Mouse (Mus musculus): Measurements from ENCODE around the gene Rbm38. TPM values are rescaled to one million over a fixed set of nuclear protein-coding genes. Genes with fewer than 3 reads are reported as not detected.

The Rbm38 gene
- polyA plus RNA-seq, 1 experiment from 2014 or later, result 13.3 TPM

DNA sequence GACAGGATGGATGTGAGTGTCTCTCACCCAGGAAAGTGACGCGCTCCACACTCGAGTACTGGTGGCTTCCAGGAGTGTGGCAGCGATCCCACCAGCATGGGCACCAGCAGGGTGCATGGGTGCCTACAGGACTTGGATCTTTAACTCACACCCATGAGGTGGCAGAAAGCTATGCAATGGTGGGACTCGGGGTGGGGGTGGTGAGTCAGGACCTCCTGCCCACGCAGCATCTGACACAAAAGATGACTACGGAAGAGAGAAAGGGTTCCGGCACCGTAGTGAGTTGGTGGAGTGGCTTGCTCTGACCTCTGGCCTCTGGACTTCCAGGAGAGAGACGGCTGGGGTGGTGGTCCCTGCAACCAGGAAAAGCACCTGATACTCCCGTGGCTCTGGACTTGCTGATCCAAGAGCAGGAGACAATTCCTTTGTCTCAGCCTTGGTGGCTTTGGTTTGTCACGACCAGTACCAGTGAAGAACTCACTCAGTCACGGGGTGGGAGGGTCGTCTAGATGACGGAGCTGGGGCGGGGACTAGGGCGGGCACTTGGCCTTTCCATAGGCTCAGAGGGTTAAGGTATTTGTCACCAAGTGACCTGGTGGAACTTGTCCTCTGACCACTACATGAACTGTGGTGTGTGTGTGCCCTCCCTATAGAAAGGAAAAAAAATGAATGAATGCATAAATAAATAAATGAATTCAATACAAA lies 27.9 kb downstream of the Rbm38 start:
- ATAC-seq (ENCODE audit: low FRiP score), result no peak
- 43% methylated on average over 17 of the region's 17 CpGs for WGBS
- no peaks in the 10 kb centered on the region for H3K4me1 ChIP-seq (replicated peaks; ENCODE audit: control insufficient read depth, insufficient read depth, low read length)
- H3K4me2 ChIP-seq (replicated peaks), result no peak overlapping the region
- no peak overlapping the region for H3K4me3 ChIP-seq (replicated peaks; ENCODE audit: low read length)
- no peaks in the 10 kb centered on the region for H3K27me3 ChIP-seq (ENCODE audit: control insufficient read depth, insufficient read depth, low read length)
- H3K27ac ChIP-seq, result no peak overlapping the region
- H3K9ac ChIP-seq, result no peak overlapping the region
- H3K36me3 ChIP-seq (replicated peaks; ENCODE audit: control insufficient read depth, insufficient read depth), result no peaks in the 10 kb centered on the region
- no peak for DNase-seq (ENCODE audit: low spot score)
- no peaks in the 10 kb centered on the region for H3K9me3 ChIP-seq (ENCODE audit: control insufficient read depth, low read length)

GRCm38 (mm10) chr2:173049231-173049630 lies 28.9 kb downstream of the Rbm38 start:
- Histone ChIP-seq H3K4me3 (replicated peaks; ENCODE audit: low read length) (no peak overlapping the region), H3K9ac (no peak overlapping the region), H3K27me3 (ENCODE audit: control insufficient read depth, insufficient read depth, low read length) (no peaks in the 10 kb centered on the region), H3K36me3 (replicated peaks; ENCODE audit: control insufficient read depth, insufficient read depth) (no peaks in the 10 kb centered on the region), H3K9me3 (ENCODE audit: control insufficient read depth, low read length) (no peaks in the 10 kb centered on the region), H3K4me2 (replicated peaks) (no peak overlapping the region), H3K27ac (no peak overlapping the region), H3K4me1 (replicated peaks; ENCODE audit: control insufficient read depth, insufficient read depth, low read length) (no peaks in the 10 kb centered on the region)
- DNase-seq (ENCODE audit: low spot score) (no peak), ATAC-seq (ENCODE audit: low FRiP score) (no peak)
- 82% methylated on average over 3 of the region's 3 CpGs for WGBS

GRCm38 (mm10) chr2:173049817-173050216 lies 29.5 kb downstream of the Rbm38 start:
- no peaks in the 10 kb centered on the region for H3K4me1 ChIP-seq (replicated peaks; ENCODE audit: control insufficient read depth, insufficient read depth, low read length)
- DNase-seq (ENCODE audit: low spot score) (no peak), ATAC-seq (ENCODE audit: low FRiP score) (no peak)
- no peak overlapping the region for H3K27ac ChIP-seq
- WGBS, result 53% methylated on average over 5 of the region's 6 CpGs
- no peak overlapping the region for H3K9ac ChIP-seq
- no peaks in the 10 kb centered on the region for H3K27me3 ChIP-seq (ENCODE audit: control insufficient read depth, insufficient read depth, low read length)
- no peak overlapping the region for H3K4me3 ChIP-seq (replicated peaks; ENCODE audit: low read length)
- H3K4me2 ChIP-seq (replicated peaks), result no peak overlapping the region
- no peaks in the 10 kb centered on the region for H3K36me3 ChIP-seq (replicated peaks; ENCODE audit: control insufficient read depth, insufficient read depth)
- H3K9me3 ChIP-seq (ENCODE audit: control insufficient read depth, low read length), result no peaks in the 10 kb centered on the region

DNA sequence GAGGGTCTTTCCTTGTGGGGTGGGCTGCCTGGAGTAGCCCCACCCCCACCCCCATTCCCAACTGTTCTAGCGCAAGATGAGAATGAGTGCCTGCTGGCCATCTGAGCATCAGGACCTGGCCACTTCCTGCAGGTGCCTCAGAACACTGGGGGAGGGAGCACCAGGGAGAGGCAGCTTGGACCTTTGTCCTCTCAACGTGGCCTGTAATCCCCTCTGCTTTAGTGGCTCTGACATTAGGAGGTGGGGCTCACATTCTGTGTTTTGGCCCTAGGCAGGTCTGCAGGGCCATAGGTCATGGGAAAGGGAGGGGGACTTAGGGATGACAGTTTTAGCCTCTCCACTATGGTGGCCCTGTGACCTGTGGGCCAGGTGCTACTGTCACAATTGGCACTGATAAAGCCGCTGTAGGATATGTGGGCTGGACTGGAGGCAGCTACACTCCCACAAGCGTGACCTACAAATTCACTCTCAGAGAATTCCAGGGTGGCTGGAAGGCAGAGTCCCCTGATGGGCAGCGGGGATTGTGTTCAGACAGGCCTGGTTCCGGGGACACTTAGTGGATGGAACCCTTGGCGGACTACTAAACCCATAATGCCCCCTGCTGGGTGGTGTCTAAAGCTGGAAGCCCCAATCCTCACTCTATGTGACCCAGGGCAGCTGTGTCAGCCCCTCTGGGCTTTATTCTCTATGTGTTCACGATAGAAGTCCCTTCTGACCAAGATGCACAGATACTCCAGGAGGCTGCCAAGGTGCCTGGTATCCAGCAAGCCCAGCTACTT lies 30.5 kb downstream of the Rbm38 start:
- Histone ChIP-seq H3K27me3 (ENCODE audit: control insufficient read depth, insufficient read depth, low read length) (no peaks in the 10 kb centered on the region), H3K4me3 (replicated peaks; ENCODE audit: low read length) (no peak overlapping the region), H3K27ac (no peak overlapping the region), H3K9ac (no peak overlapping the region), H3K4me1 (replicated peaks; ENCODE audit: control insufficient read depth, insufficient read depth, low read length) (no peaks in the 10 kb centered on the region), H3K4me2 (replicated peaks) (no peak overlapping the region), H3K36me3 (replicated peaks; ENCODE audit: control insufficient read depth, insufficient read depth) (no peaks in the 10 kb centered on the region), H3K9me3 (ENCODE audit: control insufficient read depth, low read length) (no peaks in the 10 kb centered on the region)
- ATAC-seq (ENCODE audit: low FRiP score), result no peak
- WGBS, result 36% methylated on average over 8 of the region's 8 CpGs
- DNase-seq (ENCODE audit: low spot score), result no peak

DNA sequence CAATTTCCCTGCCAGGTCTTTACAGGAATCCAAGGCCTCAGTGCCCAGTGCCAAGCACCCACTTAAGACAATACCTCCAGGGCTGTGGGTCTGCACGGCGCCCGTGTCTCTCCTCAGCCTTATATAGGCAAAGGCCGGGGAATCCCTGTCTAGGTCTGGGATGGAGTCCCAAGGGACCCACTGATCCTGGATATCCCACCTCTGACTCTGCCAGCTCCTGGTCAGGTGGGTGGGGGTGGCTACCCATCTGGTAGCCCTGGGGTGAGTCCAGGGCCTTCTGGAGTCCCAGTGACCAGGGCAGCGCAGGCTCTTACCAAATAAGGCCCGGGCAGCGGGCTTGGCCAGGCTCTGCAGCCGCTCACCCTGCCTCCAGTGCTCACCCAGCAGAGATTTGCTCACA lies 32.6 kb downstream of the Rbm38 start:
- DNase-seq (ENCODE audit: low spot score), result no peak
- no peak overlapping the region for H3K4me3 ChIP-seq (replicated peaks; ENCODE audit: low read length)
- no peaks in the 10 kb centered on the region for H3K9me3 ChIP-seq (ENCODE audit: control insufficient read depth, low read length)
- H3K27me3 ChIP-seq (ENCODE audit: control insufficient read depth, insufficient read depth, low read length), result no peaks in the 10 kb centered on the region
- 92% methylated on average over 8 of the region's 8 CpGs for WGBS
- H3K27ac ChIP-seq, result no peak overlapping the region
- ATAC-seq (ENCODE audit: low FRiP score), result no peak
- H3K4me2 ChIP-seq (replicated peaks), result no peak overlapping the region
- H3K4me1 ChIP-seq (replicated peaks; ENCODE audit: control insufficient read depth, insufficient read depth, low read length), result no peaks in the 10 kb centered on the region
- H3K36me3 ChIP-seq (replicated peaks; ENCODE audit: control insufficient read depth, insufficient read depth), result no peaks in the 10 kb centered on the region
- H3K9ac ChIP-seq, result no peak overlapping the region

- no peak overlapping the region for H3K9ac ChIP-seq
- WGBS, result 83% methylated on average over 6 of the region's 6 CpGs
- no peak for ATAC-seq (ENCODE audit: low FRiP score)
- H3K4me3 ChIP-seq (replicated peaks; ENCODE audit: low read length), result no peak overlapping the region
- H3K4me1 ChIP-seq (replicated peaks; ENCODE audit: control insufficient read depth, insufficient read depth, low read length), result no peaks in the 10 kb centered on the region
- no peaks in the 10 kb centered on the region for H3K27me3 ChIP-seq (ENCODE audit: control insufficient read depth, insufficient read depth, low read length)
- H3K4me2 ChIP-seq (replicated peaks), result no peak overlapping the region
- no peaks in the 10 kb centered on the region for H3K9me3 ChIP-seq (ENCODE audit: control insufficient read depth, low read length)
- no peak overlapping the region for H3K27ac ChIP-seq
- DNase-seq (ENCODE audit: low spot score), result no peak
- H3K36me3 ChIP-seq (replicated peaks; ENCODE audit: control insufficient read depth, insufficient read depth), result no peaks in the 10 kb centered on the region
Measured at GRCm38 (mm10) chr2:173053846-173054245, 33.5 kb downstream of the Rbm38 start.

GRCm38 (mm10) chr2:173056303-173056881 lies 36.1 kb downstream of the Rbm38 start:
- Histone ChIP-seq H3K4me2 (replicated peaks) (no peak overlapping the region), H3K4me1 (replicated peaks; ENCODE audit: control insufficient read depth, insufficient read depth, low read length) (no peaks in the 10 kb centered on the region), H3K27ac (no peak overlapping the region), H3K27me3 (ENCODE audit: control insufficient read depth, insufficient read depth, low read length) (no peaks in the 10 kb centered on the region), H3K9me3 (ENCODE audit: control insufficient read depth, low read length) (no peaks in the 10 kb centered on the region), H3K4me3 (replicated peaks; ENCODE audit: low read length) (no peak overlapping the region), H3K9ac (no peak overlapping the region), H3K36me3 (replicated peaks; ENCODE audit: control insufficient read depth, insufficient read depth) (no peaks in the 10 kb centered on the region)
- 79% methylated on average over 10 of the region's 10 CpGs for WGBS
- ATAC-seq (ENCODE audit: low FRiP score), result no peak
- no peak for DNase-seq (ENCODE audit: low spot score)

DNA sequence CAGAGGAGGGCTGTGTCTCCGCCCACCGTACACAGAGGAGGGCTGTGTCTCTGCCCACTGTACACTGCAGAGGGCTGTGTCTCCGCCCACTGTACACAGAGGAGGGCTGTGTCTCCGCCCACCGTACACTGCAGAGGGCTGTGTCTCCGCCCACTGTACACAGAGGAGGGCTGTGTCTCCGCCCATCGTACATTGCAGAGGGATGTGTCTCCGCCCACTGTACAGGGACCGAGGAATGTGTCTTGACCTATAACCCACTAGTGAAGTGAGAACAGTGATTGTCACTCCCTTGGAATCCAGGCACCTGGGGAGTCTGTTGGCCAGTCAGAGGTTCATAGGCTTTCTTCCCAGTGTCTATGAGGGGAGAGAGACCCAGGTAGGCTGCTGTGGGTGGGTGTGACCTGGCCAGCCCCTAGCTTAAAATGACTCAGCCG lies 36.6 kb downstream of the Rbm38 start:
- no peaks in the 10 kb centered on the region for H3K27me3 ChIP-seq (ENCODE audit: control insufficient read depth, insufficient read depth, low read length)
- no peaks in the 10 kb centered on the region for H3K4me1 ChIP-seq (replicated peaks; ENCODE audit: control insufficient read depth, insufficient read depth, low read length)
- no peak for ATAC-seq (ENCODE audit: low FRiP score)
- H3K4me3 ChIP-seq (replicated peaks; ENCODE audit: low read length), result no peak overlapping the region
- H3K36me3 ChIP-seq (replicated peaks; ENCODE audit: control insufficient read depth, insufficient read depth), result no peaks in the 10 kb centered on the region
- H3K4me2 ChIP-seq (replicated peaks), result no peak overlapping the region
- WGBS, result 80% methylated on average over 11 of the region's 11 CpGs
- no peak overlapping the region for H3K9ac ChIP-seq
- no peak overlapping the region for H3K27ac ChIP-seq
- no peak for DNase-seq (ENCODE audit: low spot score)
- H3K9me3 ChIP-seq (ENCODE audit: control insufficient read depth, low read length), result no peaks in the 10 kb centered on the region

DNA sequence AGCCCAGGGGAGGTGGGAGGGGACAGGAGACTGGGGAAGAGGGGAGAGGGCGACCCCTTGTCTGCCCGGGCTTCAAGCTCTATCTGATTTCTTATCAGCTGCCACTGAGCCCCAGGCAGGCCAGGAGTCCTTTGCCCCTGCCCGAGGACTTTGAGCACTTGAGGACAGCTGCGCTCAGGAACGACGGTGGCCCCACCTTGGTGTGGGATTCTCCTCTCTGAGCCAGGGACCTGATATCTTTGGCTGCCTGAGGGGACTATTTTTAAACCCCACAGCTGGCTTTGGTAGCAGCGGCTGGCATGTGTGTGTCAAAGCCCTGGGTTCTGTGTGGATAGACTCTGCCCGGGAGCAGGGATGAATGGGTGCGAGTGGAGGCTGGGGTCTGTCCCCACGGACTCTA lies 37.3 kb downstream of the Rbm38 start:
- ATAC-seq (ENCODE audit: low FRiP score) (no peak), DNase-seq (ENCODE audit: low spot score) (no peak)
- WGBS, result 66% methylated on average over 10 of the region's 10 CpGs
- Histone ChIP-seq H3K4me2 (replicated peaks) (no peak overlapping the region), H3K27me3 (ENCODE audit: control insufficient read depth, insufficient read depth, low read length) (no peaks in the 10 kb centered on the region), H3K4me3 (replicated peaks; ENCODE audit: low read length) (no peak overlapping the region), H3K9me3 (ENCODE audit: control insufficient read depth, low read length) (no peaks in the 10 kb centered on the region), H3K36me3 (replicated peaks; ENCODE audit: control insufficient read depth, insufficient read depth) (no peaks in the 10 kb centered on the region), H3K27ac (no peak overlapping the region), H3K9ac (no peak overlapping the region), H3K4me1 (replicated peaks; ENCODE audit: control insufficient read depth, insufficient read depth, low read length) (no peaks in the 10 kb centered on the region)

Measured in hindbrain, embryonic 14.5 days (tissue).